Mouse (Mus musculus): Measurements from ENCODE around the gene Tal1. TPM values are rescaled to one million over a fixed set of nuclear protein-coding genes. Genes with fewer than 3 reads are reported as not detected.
A peak's percentile ranks its signal among the peaks of the same experiment; 100 is the strongest.

Gene Tal1
- polyA plus RNA-seq, 1 experiment from 2014 or later, result 1.9 TPM

DNA sequence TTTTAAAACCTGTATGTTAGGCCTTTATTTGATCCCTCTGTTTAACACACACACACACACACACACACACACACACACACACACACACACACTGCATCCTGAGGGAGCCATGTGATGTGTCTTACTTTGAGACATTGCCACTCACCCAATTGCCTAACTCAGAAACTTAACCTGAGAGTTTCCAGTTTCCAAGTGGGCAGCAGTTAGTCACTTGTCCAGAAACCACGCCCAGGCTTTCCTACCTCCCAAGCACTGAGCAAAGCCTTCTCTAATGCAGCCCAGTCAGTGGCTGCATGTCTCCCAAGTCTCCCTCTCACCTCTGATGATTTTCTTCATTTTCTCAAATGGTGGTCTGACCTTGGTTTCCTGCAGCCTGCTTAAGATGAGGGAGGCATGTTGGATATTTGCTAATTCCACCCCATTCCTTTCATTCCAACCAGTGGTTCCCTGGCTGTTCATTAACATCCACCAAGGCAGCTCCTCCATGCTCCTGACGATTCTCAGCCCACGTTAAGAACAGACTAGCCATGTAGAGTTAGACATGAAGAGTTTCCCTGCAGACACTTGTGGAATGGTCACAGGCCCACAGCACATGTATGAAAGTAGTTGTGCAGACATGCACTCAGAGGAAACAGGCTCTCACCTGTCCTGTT is 30.7 kb downstream of the Tal1 start:
- Histone ChIP-seq H3K27ac (ENCODE audit: low read length) (no peak overlapping the region), H3K9me3 (ENCODE audit: low read length) (no peaks in the 10 kb centered on the region), H3K27me3 (replicated peaks; ENCODE audit: insufficient read depth, low read length) (no peaks in the 10 kb centered on the region), H3K4me3 (ENCODE audit: low read depth, low read length) (no peak overlapping the region), H3K9ac (replicated peaks; ENCODE audit: low read depth) (no peak overlapping the region), H3K36me3 (ENCODE audit: insufficient read depth, low read length) (no peaks in the 10 kb centered on the region), H3K4me2 (replicated peaks; ENCODE audit: low read depth, low read length) (no peak overlapping the region), H3K4me1 (ENCODE audit: insufficient read depth, low read depth, low read length) (no peaks in the 10 kb centered on the region)
- 24% methylated on average over 3 of the region's 3 CpGs for WGBS
- peak; percentile 86 for DNase-seq (ENCODE audit: low spot score)
- ATAC-seq, result peak; percentile 56
- TF ChIP-seq CTCF (IDR thresholded peaks at IDR 0.05) (no peak), EP300 (IDR thresholded peaks at IDR 0.05) (peak; percentile 39; the same call in 1 of the 2 replicates)

- peak; percentile 87 for ATAC-seq
- Histone ChIP-seq H3K36me3 (ENCODE audit: insufficient read depth, low read length) (no peaks in the 10 kb centered on the region), H3K9me3 (ENCODE audit: low read length) (no peaks in the 10 kb centered on the region), H3K4me2 (replicated peaks; ENCODE audit: low read depth, low read length) (peak within 1 kb of the TSS; percentile 45), H3K9ac (replicated peaks; ENCODE audit: low read depth) (no peak within 1 kb of the TSS; the same call in 1 of the 2 replicates), H3K4me3 (ENCODE audit: low read depth, low read length) (peak within 1 kb of the TSS; percentile 18), H3K27me3 (replicated peaks; ENCODE audit: insufficient read depth, low read length) (no peaks in the 10 kb centered on the region), H3K4me1 (ENCODE audit: insufficient read depth, low read depth, low read length) (no peaks in the 10 kb centered on the region), H3K27ac (ENCODE audit: low read length) (peak within 1 kb of the TSS; percentile 80)
- TF ChIP-seq EP300 (IDR thresholded peaks at IDR 0.05) (no peak), CTCF (IDR thresholded peaks at IDR 0.05) (no peak)
- WGBS, result 14% methylated on average over 11 of the region's 11 CpGs
- peak; percentile 93 for DNase-seq (ENCODE audit: low spot score)
Measured at GRCm38 (mm10) chr4:115088611-115089338, 32.5 kb downstream of the Tal1 start, which contains the start of gene Pdzk1ip1. Gene Pdzk1ip1 (plus strand): TSS chr4:115088708.

- H3K4me2 ChIP-seq (replicated peaks; ENCODE audit: low read depth, low read length), result no peak overlapping the region
- H3K9me3 ChIP-seq (ENCODE audit: low read length), result no peaks in the 10 kb centered on the region
- no peaks in the 10 kb centered on the region for H3K27me3 ChIP-seq (replicated peaks; ENCODE audit: insufficient read depth, low read length)
- DNase-seq (ENCODE audit: low spot score), result peak; percentile 18
- WGBS, result 46% methylated on average over 2 of the region's 2 CpGs
- ATAC-seq, result 0 out of 2 replicates have a peak, but pooled peaks have one; percentile 7
- H3K36me3 ChIP-seq (ENCODE audit: insufficient read depth, low read length), result no peaks in the 10 kb centered on the region
- H3K27ac ChIP-seq (ENCODE audit: low read length), result no peak overlapping the region
- H3K4me3 ChIP-seq (ENCODE audit: low read depth, low read length), result no peak overlapping the region
- H3K9ac ChIP-seq (replicated peaks; ENCODE audit: low read depth), result no peak overlapping the region
- no peak for TF ChIP-seq CTCF (IDR thresholded peaks at IDR 0.05)
- TF ChIP-seq EP300 (IDR thresholded peaks at IDR 0.05), result no peak
- H3K4me1 ChIP-seq (ENCODE audit: insufficient read depth, low read depth, low read length), result 0 out of 2 replicates have a peak, but pooled peaks cover 1% of the 10 kb centered on the region
Measured at GRCm38 (mm10) chr4:115090592-115090991, 34.4 kb downstream of the Tal1 start.

DNA sequence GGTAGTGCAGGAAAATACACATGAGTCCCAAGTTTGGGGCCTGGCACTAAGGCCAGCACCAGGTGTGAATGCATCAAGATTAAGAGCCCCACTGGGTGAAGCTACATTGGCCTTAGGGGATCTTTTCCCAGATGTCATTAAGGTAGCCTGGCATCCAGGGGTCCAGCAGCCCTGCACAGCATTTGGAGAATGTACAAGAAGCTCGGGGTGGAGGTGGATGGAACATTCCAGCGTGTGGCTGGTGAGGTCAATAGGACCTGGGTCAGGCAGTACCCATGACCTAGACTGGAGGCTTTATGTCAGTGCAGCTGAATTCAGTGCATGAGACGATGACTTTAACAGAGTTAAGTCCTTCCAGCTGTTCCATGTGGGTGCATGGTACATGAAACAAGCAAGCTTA is 35.6 kb downstream of the Tal1 start:
- TF ChIP-seq CTCF (IDR thresholded peaks at IDR 0.05), result no peak
- no peak for TF ChIP-seq EP300 (IDR thresholded peaks at IDR 0.05)
- H3K27ac ChIP-seq (ENCODE audit: low read length), result no peak overlapping the region
- H3K4me1 ChIP-seq (ENCODE audit: insufficient read depth, low read depth, low read length), result peaks cover 6% of the 10 kb centered on the region; the same call in 1 of the 2 replicates
- H3K36me3 ChIP-seq (ENCODE audit: insufficient read depth, low read length), result no peaks in the 10 kb centered on the region
- no peak overlapping the region for H3K4me2 ChIP-seq (replicated peaks; ENCODE audit: low read depth, low read length)
- no peak overlapping the region for H3K9ac ChIP-seq (replicated peaks; ENCODE audit: low read depth)
- no peaks in the 10 kb centered on the region for H3K27me3 ChIP-seq (replicated peaks; ENCODE audit: insufficient read depth, low read length)
- DNase-seq (ENCODE audit: low spot score) (no peak), ATAC-seq (no peak)
- WGBS, result 80% methylated on average over 3 of the region's 3 CpGs
- no peaks in the 10 kb centered on the region for H3K9me3 ChIP-seq (ENCODE audit: low read length)
- H3K4me3 ChIP-seq (ENCODE audit: low read depth, low read length), result no peak overlapping the region

DNA sequence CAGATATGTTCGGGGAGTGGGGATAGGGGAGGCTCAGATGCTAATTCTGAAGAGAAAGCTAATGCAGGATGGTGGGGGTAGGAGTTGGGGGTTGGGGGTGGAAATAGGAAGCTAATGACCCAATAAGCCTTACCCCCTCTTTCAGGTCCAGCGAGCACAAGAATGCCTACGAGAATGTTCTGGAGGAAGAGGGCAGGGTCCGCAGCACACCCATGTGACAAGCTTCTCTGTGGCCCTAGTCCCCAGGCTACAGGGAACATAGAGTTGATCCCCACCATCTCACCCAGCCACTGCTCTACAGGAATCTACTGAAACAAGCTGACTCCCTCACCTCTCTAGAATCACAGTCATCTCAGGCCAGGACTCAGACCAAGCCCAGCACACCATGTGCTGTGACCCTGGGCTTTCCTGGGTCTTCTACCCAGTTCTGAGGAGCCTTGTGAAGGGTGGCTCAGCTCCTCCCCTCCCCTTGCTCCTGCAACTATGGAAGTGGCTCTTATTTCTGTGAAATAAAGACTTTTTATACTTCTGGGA is 37.2 kb downstream of the Tal1 start:
- DNase-seq (ENCODE audit: low spot score), result no peak
- Histone ChIP-seq H3K4me2 (replicated peaks; ENCODE audit: low read depth, low read length) (no peak overlapping the region), H3K27me3 (replicated peaks; ENCODE audit: insufficient read depth, low read length) (no peaks in the 10 kb centered on the region), H3K36me3 (ENCODE audit: insufficient read depth, low read length) (no peaks in the 10 kb centered on the region), H3K9me3 (ENCODE audit: low read length) (no peaks in the 10 kb centered on the region), H3K27ac (ENCODE audit: low read length) (no peak overlapping the region), H3K4me3 (ENCODE audit: low read depth, low read length) (no peak overlapping the region), H3K4me1 (ENCODE audit: insufficient read depth, low read depth, low read length) (peaks cover 7% of the 10 kb centered on the region; the same call in 1 of the 2 replicates), H3K9ac (replicated peaks; ENCODE audit: low read depth) (no peak overlapping the region)
- no peak for ATAC-seq
- no peak for TF ChIP-seq EP300 (IDR thresholded peaks at IDR 0.05)
- no peak for TF ChIP-seq CTCF (IDR thresholded peaks at IDR 0.05)
- 83% methylated on average over 4 of the region's 4 CpGs for WGBS

DNA sequence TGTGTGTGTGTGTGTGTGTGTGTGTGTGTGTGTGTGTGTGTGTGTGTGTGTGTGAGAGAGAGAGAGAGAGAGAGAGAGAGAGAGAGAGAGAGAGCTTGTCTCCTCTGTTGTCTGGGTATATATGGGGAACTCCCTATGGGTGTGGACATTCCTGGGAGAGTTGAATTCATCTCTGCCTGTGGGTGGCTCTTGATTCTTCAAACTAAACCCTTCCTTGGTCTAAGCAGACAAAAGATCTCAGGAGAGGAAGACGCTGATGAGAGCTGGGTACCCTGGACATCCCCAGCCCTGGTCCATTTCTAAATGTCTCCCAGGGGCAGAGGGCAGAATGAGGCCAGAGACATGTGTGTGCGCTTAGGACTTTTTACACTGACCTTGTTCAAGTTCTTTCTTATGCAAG is 37.8 kb downstream of the Tal1 start:
- Histone ChIP-seq H3K4me1 (ENCODE audit: insufficient read depth, low read depth, low read length) (peaks cover 7% of the 10 kb centered on the region; the same call in 1 of the 2 replicates), H3K4me3 (ENCODE audit: low read depth, low read length) (no peak overlapping the region), H3K27ac (ENCODE audit: low read length) (no peak overlapping the region), H3K4me2 (replicated peaks; ENCODE audit: low read depth, low read length) (no peak overlapping the region), H3K9ac (replicated peaks; ENCODE audit: low read depth) (no peak overlapping the region), H3K36me3 (ENCODE audit: insufficient read depth, low read length) (no peaks in the 10 kb centered on the region), H3K9me3 (ENCODE audit: low read length) (no peaks in the 10 kb centered on the region), H3K27me3 (replicated peaks; ENCODE audit: insufficient read depth, low read length) (no peaks in the 10 kb centered on the region)
- ATAC-seq (no peak), DNase-seq (ENCODE audit: low spot score) (no peak)
- 78% methylated on average over 2 of the region's 2 CpGs for WGBS
- TF ChIP-seq EP300 (IDR thresholded peaks at IDR 0.05), result no peak
- TF ChIP-seq CTCF (IDR thresholded peaks at IDR 0.05), result no peak
